Mouse (Mus musculus) heart, postnatal 36 days (tissue): ENCODE results near the gene Galnt10. TPM values are rescaled to one million over a fixed set of nuclear protein-coding genes. Genes with fewer than 3 reads are reported as not detected.

Experiments
- DNase-seq, 2 experiments: peaks; one replicate each; pipeline ENCODE4 v3.0.0; 2021 to 2022
- intact Hi-C: fragments of 180-260 bp; cut with DNase I; formaldehyde crosslinking; loops from one replicate; pipeline ENCODE4 v1.15.1; 2025
- total RNA-seq, 2 experiments: library from RNA; stranded (reverse); gene quantifications; 2 replicates each; pipeline ENCODE4 v1.2.3; 2021

Galnt10 gene
- total RNA-seq, 2 experiments from 2014 or later, result 6.7 to 9.2 TPM

- intact Hi-C loops, result no loop called here
- peak in 1 of 2 experiments; percentile 0 for DNase-seq
Measured at GRCm38 (mm10) chr11:57633975-57634585, 11.2 kb upstream of the Galnt10 start.

GRCm38 (mm10) chr11:57635148-57635547 lies 10.1 kb upstream of the Galnt10 start:
- intact Hi-C loops, result no loop called here
- no peak for DNase-seq

- intact Hi-C loops, result loop anchor here (2.0 kb wide), 2 partner anchors 23 to 73 kb away; no protein-coding TSS in a partner anchor
- no peak for DNase-seq
Measured at GRCm38 (mm10) chr11:57643691-57644090, 1.6 kb upstream of the Galnt10 start.

- DNase-seq, result peak in 1 of 2 experiments; percentile 46
- intact Hi-C loops, result loop anchor here (1.0 to 2.0 kb wide), 3 partner anchors 24 to 72 kb away; no protein-coding TSS in a partner anchor
Measured at GRCm38 (mm10) chr11:57644245-57645017, 811 bp upstream of the Galnt10 start.

GRCm38 (mm10) chr11:57645847-57646246 lies 605 bp downstream of the Galnt10 start:
- intact Hi-C loops, result loop anchor here (1.0 to 2.0 kb wide), 3 partner anchors 25 to 71 kb away; no protein-coding TSS in a partner anchor
- DNase-seq, result no peak

GRCm38 (mm10) chr11:57646416-57646815 lies 1.2 kb downstream of the Galnt10 start:
- intact Hi-C loops, result no loop called here
- no peak for DNase-seq

- DNase-seq, result no peak
- intact Hi-C loops, result no loop called here
Measured at GRCm38 (mm10) chr11:57646940-57647339, 1.7 kb downstream of the Galnt10 start.

GRCm38 (mm10) chr11:57647446-57647845 lies 2.2 kb downstream of the Galnt10 start:
- DNase-seq, result no peak
- intact Hi-C loops, result no loop called here

GRCm38 (mm10) chr11:57648196-57648800 lies 3.1 kb downstream of the Galnt10 start:
- DNase-seq, result no peak
- intact Hi-C loops, result no loop called here

- no peak for DNase-seq
- intact Hi-C loops, result no loop called here
Measured at GRCm38 (mm10) chr11:57649269-57649668, 4.0 kb downstream of the Galnt10 start.

- intact Hi-C loops, result no loop called here
- no peak for DNase-seq
Measured at GRCm38 (mm10) chr11:57649671-57650070, 4.4 kb downstream of the Galnt10 start.

GRCm38 (mm10) chr11:57650867-57651266 lies 5.6 kb downstream of the Galnt10 start:
- intact Hi-C loops, result no loop called here
- no peak for DNase-seq

GRCm38 (mm10) chr11:57651281-57651810 lies 6.1 kb downstream of the Galnt10 start:
- intact Hi-C loops, result no loop called here
- no peak for DNase-seq

- no peak for DNase-seq
- intact Hi-C loops, result no loop called here
Measured at GRCm38 (mm10) chr11:57652206-57652922, 7.1 kb downstream of the Galnt10 start.

- no peak for DNase-seq
- intact Hi-C loops, result no loop called here
Measured at GRCm38 (mm10) chr11:57652923-57653660, 7.8 kb downstream of the Galnt10 start.

GRCm38 (mm10) chr11:57653796-57654195 lies 8.6 kb downstream of the Galnt10 start:
- no peak for DNase-seq
- intact Hi-C loops, result no loop called here

- intact Hi-C loops, result no loop called here
- no peak for DNase-seq
Measured at GRCm38 (mm10) chr11:57654386-57654785, 9.1 kb downstream of the Galnt10 start.

GRCm38 (mm10) chr11:57654977-57655397 lies 9.7 kb downstream of the Galnt10 start:
- intact Hi-C loops, result no loop called here
- DNase-seq, result no peak

- no peak for DNase-seq
- intact Hi-C loops, result no loop called here
Measured at GRCm38 (mm10) chr11:57655669-57656325, 10.6 kb downstream of the Galnt10 start.
